Mouse (Mus musculus) spleen, adult 12 weeks (tissue): ENCODE data around the gene Lrit2.

ENCODE experiments used
- DNase-seq: peaks from one replicate; pipeline ENCODE4 v3.0.0; 2022; ENCODE audit warnings: low spot score

Lrit2 gene

GRCm38 (mm10) chr14:37067629-37068028, at the start of gene Lrit2:
Gene Lrit2 (plus strand): TSS chr14:37067929.
- no peak for DNase-seq

GRCm38 (mm10) chr14:37027248-37027933, 40.3 kb upstream of the Lrit2 start:
- no peak for DNase-seq

GRCm38 (mm10) chr14:37027951-37028350, 39.8 kb upstream of the Lrit2 start:
- no peak for DNase-seq

DNA sequence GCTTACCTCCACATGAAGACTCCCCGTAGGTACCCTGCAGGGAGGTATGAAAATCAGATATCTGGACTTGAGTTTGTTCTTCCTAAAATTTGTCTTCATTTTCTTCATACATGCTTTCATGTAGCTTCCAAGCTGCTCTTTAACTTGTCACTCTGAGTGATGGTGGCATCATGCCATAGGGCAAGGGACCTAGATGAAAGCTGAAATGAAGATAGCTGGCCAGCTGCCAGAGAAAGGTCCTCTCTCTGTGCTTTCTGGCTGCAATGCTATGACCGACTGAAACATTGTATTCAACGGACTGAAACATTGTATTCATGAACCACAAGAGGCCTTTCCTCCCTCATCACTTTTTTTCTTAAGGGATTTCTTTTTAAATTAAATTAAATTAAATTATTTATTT, 39.2 kb upstream of the Lrit2 start:
- DNase-seq, result no peak

- DNase-seq, result no peak
Measured at GRCm38 (mm10) chr14:37032481-37033104, 35.1 kb upstream of the Lrit2 start.

GRCm38 (mm10) chr14:37033241-37033640, 34.5 kb upstream of the Lrit2 start:
- no peak for DNase-seq

DNA sequence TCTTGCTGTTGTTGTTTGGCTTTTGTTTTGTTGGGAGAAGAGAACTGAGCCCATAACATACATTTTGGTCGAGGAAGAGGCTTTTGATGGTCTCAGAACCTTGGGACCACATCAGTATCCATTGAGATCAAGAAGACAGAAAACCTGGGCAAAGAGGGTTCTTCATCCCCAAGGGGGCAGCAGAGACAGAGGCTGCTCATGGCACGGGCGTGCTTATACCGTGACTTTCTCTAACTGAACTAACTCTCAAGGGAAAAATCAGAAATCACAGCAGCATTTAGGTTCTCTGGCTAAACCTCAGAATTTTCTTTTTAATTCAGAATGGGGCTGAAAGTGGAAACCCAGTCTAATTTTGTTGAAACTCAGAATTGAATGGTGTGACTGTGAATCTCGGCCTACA, 33.3 kb upstream of the Lrit2 start:
- no peak for DNase-seq

- no peak for DNase-seq
Measured at GRCm38 (mm10) chr14:37048914-37049410, 18.8 kb upstream of the Lrit2 start, which contains the start of gene Rgr. Gene Rgr (minus strand): TSS chr14:37048964.

- no peak for DNase-seq
Measured at GRCm38 (mm10) chr14:37064849-37065248, 2.9 kb upstream of the Lrit2 start.

DNA sequence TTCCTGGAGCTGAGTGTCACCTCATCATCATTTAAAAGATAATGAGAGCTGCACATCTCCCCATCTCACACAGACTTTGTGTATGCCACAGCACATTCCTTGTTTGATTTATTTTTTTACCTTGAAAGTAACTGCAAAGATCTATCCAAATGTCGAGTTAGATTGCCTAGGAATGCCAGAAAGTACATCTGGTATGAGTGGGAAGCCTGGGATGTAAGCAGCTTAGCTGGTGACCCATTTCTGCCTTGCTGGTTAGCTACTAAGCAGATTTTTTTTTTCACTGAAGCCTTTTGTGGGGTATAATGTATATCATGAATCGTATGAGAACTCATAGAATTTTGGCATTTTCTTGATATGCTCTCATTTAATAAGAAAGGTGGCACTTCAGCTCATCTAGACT, 1.1 kb upstream of the Lrit2 start:
- DNase-seq, result no peak

DNA sequence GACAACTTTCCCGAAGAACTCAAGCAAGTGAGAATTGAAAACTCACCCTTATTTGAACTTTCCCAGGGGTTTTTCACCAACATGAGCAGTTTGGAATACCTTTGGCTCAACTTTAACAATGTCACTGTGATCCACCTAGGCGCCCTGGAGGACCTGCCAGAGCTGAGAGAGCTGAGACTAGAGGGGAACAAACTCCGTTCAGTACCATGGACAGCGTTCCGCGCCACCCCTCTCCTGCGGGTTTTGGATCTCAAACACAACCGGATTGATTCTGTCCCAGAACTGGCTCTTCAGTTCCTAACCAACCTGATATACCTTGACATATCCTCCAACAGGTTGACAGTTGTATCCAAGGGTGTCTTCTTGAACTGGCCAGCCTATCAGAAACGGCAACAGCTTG, 787 bp downstream of the Lrit2 start:
- DNase-seq, result no peak

GRCm38 (mm10) chr14:37080724-37081123, 13.0 kb downstream of the Lrit2 start:
- DNase-seq, result no peak

GRCm38 (mm10) chr14:37083755-37084154, 16.0 kb downstream of the Lrit2 start:
- no peak for DNase-seq

GRCm38 (mm10) chr14:37094436-37094835, 26.7 kb downstream of the Lrit2 start:
- no peak for DNase-seq

GRCm38 (mm10) chr14:37095556-37095955, 27.8 kb downstream of the Lrit2 start:
- no peak for DNase-seq

DNA sequence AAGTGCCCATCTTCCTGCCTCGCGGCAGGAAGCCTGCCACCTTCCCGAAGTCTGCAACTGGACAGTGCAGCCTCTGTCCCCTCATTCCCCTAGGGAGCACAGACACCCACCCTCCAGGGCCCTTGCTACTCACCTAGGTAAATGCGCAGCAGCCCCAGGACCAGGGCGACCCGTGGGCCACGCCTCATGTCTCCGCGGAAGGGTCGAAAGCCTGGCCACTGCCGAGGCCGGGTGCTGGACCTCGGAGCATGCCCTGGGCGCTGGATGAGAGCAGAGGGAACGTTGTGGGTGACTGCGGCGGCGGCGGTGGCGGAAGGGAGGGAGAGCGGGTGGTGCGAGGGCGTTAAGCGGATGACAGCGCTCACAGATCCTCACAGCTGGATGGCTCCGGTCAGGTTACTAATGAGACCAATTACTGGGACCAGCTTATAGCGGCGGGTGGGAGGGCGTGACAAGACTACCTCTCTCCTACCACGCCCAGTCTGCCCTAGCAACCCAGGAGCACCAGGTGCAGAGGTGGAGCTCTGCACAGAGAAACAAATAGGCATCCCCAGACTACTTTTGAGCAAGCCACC, 30.3 kb downstream of the Lrit2 start, which contains the start of gene Cdhr1:
Gene Cdhr1, minus strand, starts transcription at position 392 of the 575 bp plus-strand sequence.
- DNase-seq, result no peak

DNA sequence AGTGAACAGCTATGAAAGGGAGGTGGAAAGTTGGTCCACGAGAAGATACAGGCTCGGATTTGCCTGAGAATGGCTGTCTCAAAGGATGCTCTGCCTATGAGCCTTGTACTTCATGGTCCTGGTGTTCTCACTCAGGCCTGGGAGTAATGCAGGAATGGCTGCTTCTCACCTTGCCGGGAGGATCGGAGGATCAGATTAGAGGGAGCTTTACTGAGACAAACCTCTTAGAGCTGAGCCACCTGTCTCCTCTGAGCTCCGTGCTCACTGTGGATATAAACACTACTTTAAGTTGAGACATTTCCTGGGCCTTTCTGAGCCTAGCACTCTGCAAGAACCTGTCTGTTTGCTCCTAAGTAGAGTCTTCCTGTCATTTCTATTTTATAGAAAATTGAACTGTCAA, 33.8 kb downstream of the Lrit2 start:
- DNase-seq, result no peak

- no peak for DNase-seq
Measured at GRCm38 (mm10) chr14:37102484-37102883, 34.8 kb downstream of the Lrit2 start.

DNA sequence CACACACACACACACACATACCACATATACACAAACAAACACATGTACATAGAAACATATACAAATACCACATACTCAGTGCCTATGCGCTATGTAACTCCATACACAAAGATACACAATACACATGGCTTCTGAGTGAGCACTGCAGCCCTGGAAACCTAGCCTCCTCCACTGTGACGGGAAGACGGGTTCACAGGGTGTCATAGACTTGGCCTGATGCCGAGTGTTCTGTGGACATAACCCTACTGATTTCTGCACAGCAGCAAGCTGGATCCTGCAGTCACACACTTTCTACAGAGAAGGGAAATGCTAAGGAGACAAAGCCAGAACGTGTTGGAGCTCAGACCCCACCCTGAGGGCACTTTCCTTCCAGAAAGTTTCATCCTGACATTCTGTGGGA, 37.0 kb downstream of the Lrit2 start:
- DNase-seq, result no peak

GRCm38 (mm10) chr14:37105846-37106245, 38.1 kb downstream of the Lrit2 start:
- DNase-seq, result no peak

DNA sequence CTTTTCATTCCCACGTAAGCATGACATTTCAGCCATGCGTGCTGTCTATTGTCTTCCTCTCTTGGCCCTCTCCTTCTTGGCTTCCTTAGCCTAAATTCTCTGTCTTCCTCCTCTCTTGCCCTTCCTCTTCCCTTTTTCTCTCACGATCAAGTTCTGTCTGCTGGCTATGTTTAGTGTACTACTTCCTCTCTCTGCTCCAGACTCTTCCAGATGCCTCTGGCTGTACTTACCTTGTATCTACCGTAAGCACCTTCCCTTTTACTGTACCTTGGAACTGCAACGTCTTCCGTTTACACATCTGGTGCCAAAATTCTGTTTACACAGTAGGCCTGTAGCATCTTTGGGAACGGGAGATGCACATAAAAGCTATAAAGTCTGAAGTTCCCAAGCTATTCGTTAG, 41.7 kb downstream of the Lrit2 start:
- DNase-seq, result no peak

DNA sequence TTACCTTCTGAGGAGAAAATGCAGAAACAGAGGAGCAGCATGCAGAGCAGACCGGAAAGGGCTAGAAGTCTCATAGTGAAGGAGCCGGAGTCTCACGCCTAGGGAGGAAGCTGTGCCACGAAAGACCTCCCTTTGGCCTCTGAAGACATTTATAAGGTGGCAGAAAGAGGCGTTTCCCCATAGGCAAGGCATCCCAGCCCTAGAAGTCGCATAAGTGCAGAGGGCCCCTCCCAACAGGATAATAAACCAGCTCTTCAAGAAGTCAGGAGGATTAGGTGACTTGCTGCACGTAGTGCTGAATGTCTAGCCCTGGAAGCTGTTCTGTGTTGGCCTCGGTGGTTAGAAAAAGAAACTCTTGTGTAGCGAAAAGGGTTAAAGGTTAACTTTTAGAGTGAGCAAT, 42.2 kb downstream of the Lrit2 start:
- DNase-seq, result no peak

- no peak for DNase-seq
Measured at GRCm38 (mm10) chr14:37110456-37110855, 42.7 kb downstream of the Lrit2 start.
